Mouse (Mus musculus): ENCODE data around the gene Tesmin. TPM values are rescaled to one million over a fixed set of nuclear protein-coding genes. Genes with fewer than 3 reads are reported as not detected.
A peak's percentile ranks its signal among the peaks of the same experiment; 100 is the strongest.

Tesmin gene
- polyA plus RNA-seq, 1 experiment from 2014 or later = 0.51 TPM

GRCm38 (mm10) chr19:3441092-3441491 lies 52.4 kb downstream of the Tesmin start:
- no peak for ATAC-seq (ENCODE audit: low FRiP score, low TSS enrichment)
- no peak overlapping the region for H3K4me2 ChIP-seq (replicated peaks; ENCODE audit: low read depth, low read length)
- WGBS = 26% methylated on average over 10 of the region's 10 CpGs
- no peaks in the 10 kb centered on the region for H3K9me3 ChIP-seq (ENCODE audit: control insufficient read depth, low read length)
- no peak overlapping the region for H3K9ac ChIP-seq (ENCODE audit: low read depth, low read length)
- no peaks in the 10 kb centered on the region for H3K36me3 ChIP-seq (ENCODE audit: control insufficient read depth, insufficient read depth, low read length)
- 0 out of 2 replicates have a peak, but pooled peaks cover 4% of the 10 kb centered on the region for H3K27me3 ChIP-seq (ENCODE audit: control insufficient read depth, insufficient read depth, low read length)
- no peak overlapping the region for H3K4me3 ChIP-seq (ENCODE audit: low read length)
- H3K27ac ChIP-seq (ENCODE audit: low read depth, low read length) = no peak overlapping the region
- no peaks in the 10 kb centered on the region for H3K4me1 ChIP-seq (ENCODE audit: control insufficient read depth, insufficient read depth, low read length)

- H3K27me3 ChIP-seq (ENCODE audit: control insufficient read depth, insufficient read depth, low read length) = no peaks in the 10 kb centered on the region
- H3K9me3 ChIP-seq (ENCODE audit: control insufficient read depth, low read length) = no peaks in the 10 kb centered on the region
- no peaks in the 10 kb centered on the region for H3K4me1 ChIP-seq (ENCODE audit: control insufficient read depth, insufficient read depth, low read length)
- ATAC-seq (ENCODE audit: low FRiP score, low TSS enrichment) = no peak
- H3K36me3 ChIP-seq (ENCODE audit: control insufficient read depth, insufficient read depth, low read length) = no peaks in the 10 kb centered on the region
- no peak overlapping the region for H3K4me3 ChIP-seq (ENCODE audit: low read length)
- no peak overlapping the region for H3K9ac ChIP-seq (ENCODE audit: low read depth, low read length)
- no peak overlapping the region for H3K4me2 ChIP-seq (replicated peaks; ENCODE audit: low read depth, low read length)
- WGBS = 72% methylated on average over 3 of the region's 3 CpGs
- H3K27ac ChIP-seq (ENCODE audit: low read depth, low read length) = no peak overlapping the region
Observed at GRCm38 (mm10) chr19:3447348-3447747, 58.7 kb downstream of the Tesmin start.

- Histone ChIP-seq H3K4me1 (ENCODE audit: control insufficient read depth, insufficient read depth, low read length) (no peaks in the 10 kb centered on the region), H3K27ac (ENCODE audit: low read depth, low read length) (no peak overlapping the region), H3K4me3 (ENCODE audit: low read length) (no peak overlapping the region), H3K36me3 (ENCODE audit: control insufficient read depth, insufficient read depth, low read length) (peaks cover 9% of the 10 kb centered on the region), H3K4me2 (replicated peaks; ENCODE audit: low read depth, low read length) (no peak overlapping the region), H3K9me3 (ENCODE audit: control insufficient read depth, low read length) (no peaks in the 10 kb centered on the region), H3K9ac (ENCODE audit: low read depth, low read length) (no peak overlapping the region), H3K27me3 (ENCODE audit: control insufficient read depth, insufficient read depth, low read length) (no peaks in the 10 kb centered on the region)
- ATAC-seq (ENCODE audit: low FRiP score, low TSS enrichment) = no peak
- WGBS = 79% methylated on average over 3 of the region's 3 CpGs
Observed at GRCm38 (mm10) chr19:3449248-3449647, 60.6 kb downstream of the Tesmin start.

- 89% methylated on average over 3 of the region's 3 CpGs for WGBS
- ATAC-seq (ENCODE audit: low FRiP score, low TSS enrichment) = no peak
- no peaks in the 10 kb centered on the region for H3K27me3 ChIP-seq (ENCODE audit: control insufficient read depth, insufficient read depth, low read length)
- H3K4me3 ChIP-seq (ENCODE audit: low read length) = no peak overlapping the region
- H3K9me3 ChIP-seq (ENCODE audit: control insufficient read depth, low read length) = no peaks in the 10 kb centered on the region
- peaks cover 24% of the 10 kb centered on the region for H3K36me3 ChIP-seq (ENCODE audit: control insufficient read depth, insufficient read depth, low read length)
- no peak overlapping the region for H3K9ac ChIP-seq (ENCODE audit: low read depth, low read length)
- no peak overlapping the region for H3K4me2 ChIP-seq (replicated peaks; ENCODE audit: low read depth, low read length)
- H3K4me1 ChIP-seq (ENCODE audit: control insufficient read depth, insufficient read depth, low read length) = no peaks in the 10 kb centered on the region
- H3K27ac ChIP-seq (ENCODE audit: low read depth, low read length) = no peak overlapping the region
Observed at GRCm38 (mm10) chr19:3450714-3451113, 62.1 kb downstream of the Tesmin start.

GRCm38 (mm10) chr19:3451170-3451569 lies 62.5 kb downstream of the Tesmin start:
- WGBS = 27% methylated on average over 6 of the region's 6 CpGs
- Histone ChIP-seq H3K9me3 (ENCODE audit: control insufficient read depth, low read length) (no peaks in the 10 kb centered on the region), H3K27ac (ENCODE audit: low read depth, low read length) (no peak overlapping the region), H3K36me3 (ENCODE audit: control insufficient read depth, insufficient read depth, low read length) (peaks cover 27% of the 10 kb centered on the region), H3K27me3 (ENCODE audit: control insufficient read depth, insufficient read depth, low read length) (no peaks in the 10 kb centered on the region), H3K4me1 (ENCODE audit: control insufficient read depth, insufficient read depth, low read length) (no peaks in the 10 kb centered on the region), H3K4me2 (replicated peaks; ENCODE audit: low read depth, low read length) (no peak overlapping the region), H3K9ac (ENCODE audit: low read depth, low read length) (no peak overlapping the region), H3K4me3 (ENCODE audit: low read length) (no peak overlapping the region)
- peak; percentile 74 for ATAC-seq (ENCODE audit: low FRiP score, low TSS enrichment)

- 51% methylated on average over 6 of the region's 6 CpGs for WGBS
- no peaks in the 10 kb centered on the region for H3K4me1 ChIP-seq (ENCODE audit: control insufficient read depth, insufficient read depth, low read length)
- no peak overlapping the region for H3K9ac ChIP-seq (ENCODE audit: low read depth, low read length)
- H3K9me3 ChIP-seq (ENCODE audit: control insufficient read depth, low read length) = no peaks in the 10 kb centered on the region
- no peaks in the 10 kb centered on the region for H3K27me3 ChIP-seq (ENCODE audit: control insufficient read depth, insufficient read depth, low read length)
- no peak overlapping the region for H3K4me2 ChIP-seq (replicated peaks; ENCODE audit: low read depth, low read length)
- peaks cover 32% of the 10 kb centered on the region for H3K36me3 ChIP-seq (ENCODE audit: control insufficient read depth, insufficient read depth, low read length)
- no peak for ATAC-seq (ENCODE audit: low FRiP score, low TSS enrichment)
- H3K4me3 ChIP-seq (ENCODE audit: low read length) = no peak overlapping the region
- H3K27ac ChIP-seq (ENCODE audit: low read depth, low read length) = no peak overlapping the region
Observed at GRCm38 (mm10) chr19:3451649-3452048, 63.0 kb downstream of the Tesmin start.

Other genes starting within 250 kb of the Tesmin start
- 153 and 174 TPM in 2 replicates for gene Mrpl21, start 106.0 kb upstream of the Tesmin start, polyA plus RNA-seq (2014; fragmentation: Nextera tagmentation; extraction: Ambion mirVana)
- 5.4 and 8.8 TPM in 2 replicates for gene Ighmbp2, start 105.8 kb upstream of the Tesmin start, polyA plus RNA-seq (2014; fragmentation: Nextera tagmentation; extraction: Ambion mirVana)
- gene Cpt1a, start 66.5 kb upstream of the Tesmin start, polyA plus RNA-seq (2014; fragmentation: Nextera tagmentation; extraction: Ambion mirVana) = 10.0 and 23.8 TPM in 2 replicates
- gene Gal, start 25.7 kb downstream of the Tesmin start, polyA plus RNA-seq (2014; fragmentation: Nextera tagmentation; extraction: Ambion mirVana) = not detected in 2 replicates
- 44.8 and 81.1 TPM in 2 replicates for gene Ppp6r3, start 186.9 kb downstream of the Tesmin start, polyA plus RNA-seq (2014; fragmentation: Nextera tagmentation; extraction: Ambion mirVana)